Comparison of ENCODE assay signal across 8 mouse cellular contexts in the genomic region with DNA sequence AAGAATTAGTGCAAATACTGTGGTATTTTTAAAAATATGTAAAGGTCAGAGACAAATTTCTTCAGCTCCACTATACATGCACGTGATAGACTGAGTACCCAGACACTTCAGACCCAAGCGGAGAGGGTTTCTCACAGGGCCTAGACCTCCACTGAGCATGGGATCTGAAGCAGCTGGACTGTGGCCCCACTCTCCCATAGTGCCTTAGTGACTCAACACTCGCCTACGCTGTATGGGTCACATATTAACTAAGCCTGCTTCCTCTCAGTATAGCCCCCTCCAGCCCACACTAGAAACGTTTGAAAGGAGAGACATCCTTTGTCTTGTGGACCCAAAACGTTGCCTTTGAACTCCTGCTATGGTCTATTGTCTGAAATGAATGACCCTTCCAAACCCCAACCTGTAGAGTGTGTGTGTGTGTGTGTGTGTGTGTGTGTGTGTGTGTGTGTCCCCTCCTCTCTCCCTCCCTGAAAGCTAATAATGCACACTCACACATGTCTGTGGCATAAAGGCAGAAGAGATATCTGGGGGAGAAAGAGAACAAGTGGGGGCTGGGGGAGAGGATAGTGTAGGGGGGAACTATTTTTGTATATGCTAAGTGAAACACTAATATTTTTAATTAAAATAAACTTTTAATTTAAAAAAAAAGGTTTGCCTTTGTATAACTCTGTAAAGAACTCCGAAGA. TPM values are rescaled to one million over a fixed set of nuclear protein-coding genes. Genes with fewer than 3 reads are reported as not detected.
A peak's percentile ranks its signal among the peaks of the same experiment; 100 is the strongest.
DNase-seq lines count a peak whose midpoint lies in the region; ATAC-seq lines count a peak whose summit lies in the region.

No protein-coding gene starts in this region.

- H3K27ac ChIP-seq in kidney, embryonic 15.5 days: peak overlapping the region; percentile 29; the same call in 1 of the 2 replicates
- H3K27ac ChIP-seq in forebrain, embryonic 14.5 days (ENCODE audit: low read depth, low read length): no peak overlapping the region
- H3K27ac ChIP-seq in limb, embryonic 11.5 days (replicated peaks; ENCODE audit: low read depth, low read length): no peak overlapping the region
- no peak overlapping the region for H3K27ac ChIP-seq in neural tube, embryonic 12.5 days

- no peak overlapping the region for H3K9ac ChIP-seq in kidney, embryonic 15.5 days
- no peak overlapping the region for H3K9ac ChIP-seq in forebrain, embryonic 14.5 days (ENCODE audit: low read length)
- no peak overlapping the region for H3K9ac ChIP-seq in limb, embryonic 11.5 days (ENCODE audit: low read length)
- H3K9ac ChIP-seq in neural tube, embryonic 12.5 days: 0 out of 2 replicates have a peak overlapping the region, but pooled peaks have one; percentile 47

- no peak for DNase-seq in kidney, adult 18-20 months
- DNase-seq in forebrain, embryonic 14.5 days (ENCODE audit: low spot score): no peak
- DNase-seq in limb, embryonic 11.5 days (ENCODE audit: low spot score): no peak
- no peak for DNase-seq in right cerebral cortex, adult 18-20 months
- no peak for DNase-seq in left cerebral cortex, adult 11 months (ENCODE audit: low spot score)
- DNase-seq in spleen, postnatal 14 days (ENCODE audit: low spot score in 2 of 2): no peak

- H3K36me3 ChIP-seq in kidney, embryonic 15.5 days: no peaks in the 10 kb centered on the region
- no peaks in the 10 kb centered on the region for H3K36me3 ChIP-seq in forebrain, embryonic 14.5 days (ENCODE audit: control insufficient read depth, insufficient read depth, low read length)
- H3K36me3 ChIP-seq in limb, embryonic 11.5 days (ENCODE audit: control insufficient read depth, insufficient read depth, low read length): no peaks in the 10 kb centered on the region
- no peaks in the 10 kb centered on the region for H3K36me3 ChIP-seq in neural tube, embryonic 12.5 days

- H3K4me1 ChIP-seq in kidney, embryonic 15.5 days: peaks cover 18% of the 10 kb centered on the region
- H3K4me1 ChIP-seq in forebrain, embryonic 14.5 days (ENCODE audit: control insufficient read depth, insufficient read depth, low read length): peaks cover 6% of the 10 kb centered on the region
- H3K4me1 ChIP-seq in limb, embryonic 11.5 days (ENCODE audit: control insufficient read depth, insufficient read depth, low read length): peaks cover 2% of the 10 kb centered on the region; the same call in 1 of the 2 replicates
- no peaks in the 10 kb centered on the region for H3K4me1 ChIP-seq in neural tube, embryonic 12.5 days

- H3K9me3 ChIP-seq in kidney, embryonic 15.5 days (replicated peaks): 0 out of 2 replicates have a peak, but pooled peaks cover 3% of the 10 kb centered on the region
- H3K9me3 ChIP-seq in forebrain, embryonic 14.5 days (replicated peaks; ENCODE audit: control insufficient read depth, low read length): no peaks in the 10 kb centered on the region
- no peaks in the 10 kb centered on the region for H3K9me3 ChIP-seq in limb, embryonic 11.5 days (ENCODE audit: control insufficient read depth, low read length)
- peaks cover 2% of the 10 kb centered on the region; the same call in 1 of the 2 replicates for H3K9me3 ChIP-seq in neural tube, embryonic 12.5 days

- H3K4me2 ChIP-seq in kidney, embryonic 15.5 days: peak overlapping the region; percentile 68
- H3K4me2 ChIP-seq in forebrain, embryonic 14.5 days (ENCODE audit: low read length): peak overlapping the region; percentile 65; the same call in 1 of the 2 replicates
- no peak overlapping the region for H3K4me2 ChIP-seq in limb, embryonic 11.5 days (ENCODE audit: low read depth, severe bottlenecking)
- peak overlapping the region; percentile 68 for H3K4me2 ChIP-seq in neural tube, embryonic 12.5 days (replicated peaks)

- WGBS in kidney, embryonic 15.5 days: 40% methylated on average over 7 of the region's 7 CpGs
- 39% methylated on average over 7 of the region's 7 CpGs for WGBS in forebrain, embryonic 14.5 days
- 60% methylated on average over 7 of the region's 7 CpGs for WGBS in limb, embryonic 11.5 days
- WGBS in neural tube, embryonic 12.5 days: 37% methylated on average over 7 of the region's 7 CpGs

- peak; percentile 82 for ATAC-seq in kidney, embryonic 15.5 days (replicated peaks; ENCODE audit: low FRiP score)
- ATAC-seq in forebrain, embryonic 14.5 days: peak; percentile 16; the same call in 1 of the 2 replicates
- ATAC-seq in limb, embryonic 11.5 days (ENCODE audit: insufficient number of reproducible peaks, low FRiP score, low TSS enrichment, low read depth): 0 out of 2 replicates have a peak, but pooled peaks have one; percentile 32
- peak; percentile 51; the same call in 1 of the 2 replicates for ATAC-seq in neural tube, embryonic 12.5 days (ENCODE audit: low FRiP score, low read depth)

- H3K27me3 ChIP-seq in kidney, embryonic 15.5 days: no peaks in the 10 kb centered on the region
- no peaks in the 10 kb centered on the region for H3K27me3 ChIP-seq in forebrain, embryonic 14.5 days (replicated peaks; ENCODE audit: control insufficient read depth, insufficient read depth, low read length)
- no peaks in the 10 kb centered on the region for H3K27me3 ChIP-seq in limb, embryonic 11.5 days (ENCODE audit: control insufficient read depth, insufficient read depth, low read length)
- no peaks in the 10 kb centered on the region for H3K27me3 ChIP-seq in neural tube, embryonic 12.5 days (replicated peaks)

- H3K4me3 ChIP-seq in kidney, embryonic 15.5 days (replicated peaks): no peak overlapping the region
- H3K4me3 ChIP-seq in forebrain, embryonic 14.5 days (ENCODE audit: low read depth, low read length): peak overlapping the region; percentile 29; the same call in 1 of the 2 replicates
- H3K4me3 ChIP-seq in limb, embryonic 11.5 days (ENCODE audit: low read depth, low read length): no peak overlapping the region
- H3K4me3 ChIP-seq in neural tube, embryonic 12.5 days: no peak overlapping the region

RNA-seq across cellular contexts. Expression of gene Adgrf5, which starts 34.1 kb away (rescaled TPM):
- polyA plus RNA-seq in kidney, embryonic 15.5 days (2015; fragmentation: Nextera tagmentation; extraction: Ambion mirVana): 21.6 and 21.8 TPM in 2 replicates
- 3.7 and 4.9 TPM in 2 replicates for polyA plus RNA-seq in forebrain, embryonic 14.5 days (2014; fragmentation: Nextera tagmentation; extraction: Ambion mirVana)
- 9.6 TPM in 2 replicates for polyA plus RNA-seq in limb, embryonic 11.5 days (2014; fragmentation: Nextera tagmentation; extraction: Ambion mirVana)
- polyA plus RNA-seq in neural tube, embryonic 12.5 days (2016; fragmentation: Nextera tagmentation; extraction: Ambion mirVana): 10.7 and 12.2 TPM in 2 replicates

RNA-seq across cellular contexts. Expression of gene Adgrf1, which starts 56.0 kb away (rescaled TPM):
- polyA plus RNA-seq in kidney, embryonic 15.5 days (2015; fragmentation: Nextera tagmentation; extraction: Ambion mirVana): 0.16 and 0.42 TPM in 2 replicates
- not detected in 2 replicates for polyA plus RNA-seq in forebrain, embryonic 14.5 days (2014; fragmentation: Nextera tagmentation; extraction: Ambion mirVana)
- 0.06 TPM in 1 of 2 replicates, not detected in the other for polyA plus RNA-seq in limb, embryonic 11.5 days (2014; fragmentation: Nextera tagmentation; extraction: Ambion mirVana)
- not detected in 2 replicates for polyA plus RNA-seq in neural tube, embryonic 12.5 days (2016; fragmentation: Nextera tagmentation; extraction: Ambion mirVana)

Comparison
In these comparisons a context has a peak if more than half of its experiments do, and no peak if none do; other contexts are left out.
1. ATAC-seq: peak in every context shown above with its lines; median percentile 82 in kidney, embryonic 15.5 days; 51 in neural tube, embryonic 12.5 days; 32 in limb, embryonic 11.5 days; 16 in forebrain, embryonic 14.5 days.